33 mouse cellular contexts compared by ENCODE assay signal in the genomic region with DNA sequence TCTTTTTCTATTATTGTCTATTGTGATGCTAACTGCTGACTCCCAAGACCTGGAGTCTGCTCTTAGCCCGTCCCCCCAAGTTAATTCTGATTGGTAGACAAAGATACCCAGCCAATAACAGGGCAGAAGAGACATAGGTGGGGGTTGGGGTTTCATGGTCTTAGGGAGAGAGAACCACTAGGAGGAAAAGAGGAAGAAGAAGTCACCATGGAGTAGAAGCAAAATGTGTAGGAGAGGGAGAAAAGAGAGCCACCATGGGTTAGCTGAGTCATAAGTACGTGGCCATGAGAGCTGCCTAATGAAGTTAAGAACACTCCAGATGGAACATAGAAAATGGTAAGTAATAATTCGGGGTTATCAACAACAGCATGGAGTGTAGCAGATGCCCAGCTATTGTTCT.
"Had no signal": no experiment of that assay in that cellular context is flagged by ENCODE, and none has a peak within 500 bp of the region (broad histone marks: within the 10 kb centered on the region; RNA-seq: fewer than 3 reads in every experiment).

No protein-coding gene starts in this region.

- H3K27me3 ChIP-seq: heart, embryonic 12.5 days; heart, embryonic 13.5 days; heart, embryonic 15.5 days; hindbrain, embryonic 12.5 days; hindbrain, embryonic 13.5 days; hindbrain, embryonic 15.5 days; intestine, embryonic 15.5 days; kidney, embryonic 15.5 days had no signal

- ATAC-seq: hindbrain, embryonic 16.5 days; hindbrain, postnatal 0 days; inflammation-experienced regulatory T-cells, adult 6 months; intestine, embryonic 15.5 days; intestine, embryonic 16.5 days; intestine, postnatal 0 days had no signal

- H3K9me3 ChIP-seq: heart, embryonic 12.5 days; heart, embryonic 13.5 days; heart, embryonic 15.5 days; hindbrain, embryonic 10.5 days; hindbrain, embryonic 12.5 days; hindbrain, embryonic 13.5 days; hindbrain, embryonic 15.5 days; intestine, embryonic 15.5 days; kidney, embryonic 15.5 days had no signal

- H3K27ac ChIP-seq: heart, embryonic 13.5 days; heart, embryonic 15.5 days; hindbrain, embryonic 10.5 days; hindbrain, embryonic 12.5 days; hindbrain, embryonic 13.5 days; hindbrain, embryonic 14.5 days; hindbrain, embryonic 15.5 days; hindbrain, postnatal 0 days; intestine, embryonic 15.5 days; kidney, embryonic 15.5 days; kidney, postnatal 0 days; layer of hippocampus, adult 2 months; left cerebral cortex, adult 2 months had no signal

- H3K4me2 ChIP-seq: heart, embryonic 12.5 days; heart, embryonic 13.5 days; heart, embryonic 15.5 days; hindbrain, embryonic 12.5 days; hindbrain, embryonic 13.5 days; hindbrain, embryonic 14.5 days; hindbrain, embryonic 15.5 days; intestine, embryonic 15.5 days; kidney, embryonic 15.5 days had no signal

- H3K9ac ChIP-seq: heart, embryonic 12.5 days; heart, embryonic 13.5 days; heart, embryonic 15.5 days; hindbrain, embryonic 12.5 days; hindbrain, embryonic 13.5 days; hindbrain, embryonic 14.5 days; hindbrain, embryonic 15.5 days; intestine, embryonic 15.5 days; kidney, embryonic 15.5 days had no signal

- H3K36me3 ChIP-seq: heart, embryonic 12.5 days; heart, embryonic 13.5 days; heart, embryonic 15.5 days; hindbrain, embryonic 10.5 days; hindbrain, embryonic 12.5 days; hindbrain, embryonic 13.5 days; hindbrain, embryonic 15.5 days; intestine, embryonic 15.5 days; kidney, embryonic 15.5 days had no signal

- H3K4me3 ChIP-seq: heart, embryonic 12.5 days; heart, embryonic 13.5 days; heart, embryonic 15.5 days; hindbrain, embryonic 10.5 days; hindbrain, embryonic 12.5 days; hindbrain, embryonic 13.5 days; hindbrain, embryonic 15.5 days; intestine, embryonic 15.5 days; kidney, embryonic 15.5 days; layer of hippocampus, adult 2 months; left cerebral cortex, adult 2 months had no signal

- DNase-seq: heart, postnatal 10 days; heart, postnatal 14 days; heart, postnatal 36 days; heart, postnatal 4 days; kidney, adult 11 months; kidney, adult 18-20 months; kidney, adult 2 months; kidney, adult 8-10 months; kidney, adult 9 months; kidney, postnatal 14 days; kidney, postnatal 25 days; kidney, postnatal 36 days; kidney, postnatal 4 days; layer of hippocampus, adult 9-11 months; layer of hippocampus, postnatal 36 days had no signal

- H3K4me1 ChIP-seq: heart, embryonic 12.5 days; heart, embryonic 13.5 days; heart, embryonic 15.5 days; hindbrain, embryonic 10.5 days; hindbrain, embryonic 12.5 days; hindbrain, embryonic 13.5 days; hindbrain, embryonic 15.5 days; intestine, embryonic 15.5 days; kidney, embryonic 15.5 days had no signal
